Mouse (Mus musculus): Measurements from ENCODE around the gene Pilrb2.
A peak's percentile ranks its signal among the peaks of the same experiment; 100 is the strongest.
"Not testable (repeated sequence)": the region's sequence is repeated elsewhere in the genome, so short reads cannot be mapped to it uniquely, and the experiment has no call there.

Pilrb2 gene

GRCm38 (mm10) chr5:137871644-137872380, at the start of gene Pilrb2:
Gene Pilrb2, minus strand, starts transcription at chr5:137871815.
- not testable (repeated sequence) for DNase-seq (ENCODE audit: low read depth)

GRCm38 (mm10) chr5:137915550-137915949, 43.9 kb upstream of the Pilrb2 start:
- DNase-seq (ENCODE audit: low read depth), result no peak

- DNase-seq (ENCODE audit: low read depth), result no peak
Measured at GRCm38 (mm10) chr5:137914508-137914907, 42.9 kb upstream of the Pilrb2 start.

- no peak for DNase-seq (ENCODE audit: low read depth)
Measured at GRCm38 (mm10) chr5:137909564-137910262, 38.1 kb upstream of the Pilrb2 start.

- no peak for DNase-seq (ENCODE audit: low read depth)
Measured at GRCm38 (mm10) chr5:137897812-137898211, 26.2 kb upstream of the Pilrb2 start.

GRCm38 (mm10) chr5:137892954-137893353, 21.3 kb upstream of the Pilrb2 start:
- no peak for DNase-seq (ENCODE audit: low read depth)

- no peak for DNase-seq (ENCODE audit: low read depth)
Measured at GRCm38 (mm10) chr5:137887666-137888065, 16.1 kb upstream of the Pilrb2 start.

GRCm38 (mm10) chr5:137885894-137886293, 14.3 kb upstream of the Pilrb2 start:
- DNase-seq (ENCODE audit: low read depth), result peak; percentile 21

GRCm38 (mm10) chr5:137883345-137883744, 11.7 kb upstream of the Pilrb2 start:
- DNase-seq (ENCODE audit: low read depth), result no peak

GRCm38 (mm10) chr5:137882922-137883321, 11.3 kb upstream of the Pilrb2 start:
- DNase-seq (ENCODE audit: low read depth), result no peak

- no peak for DNase-seq (ENCODE audit: low read depth)
Measured at GRCm38 (mm10) chr5:137877860-137878259, 6.2 kb upstream of the Pilrb2 start.

GRCm38 (mm10) chr5:137875054-137875453, 3.4 kb upstream of the Pilrb2 start:
- DNase-seq (ENCODE audit: low read depth), result no peak

- not testable (repeated sequence) for DNase-seq (ENCODE audit: low read depth)
Measured at GRCm38 (mm10) chr5:137872381-137872702, 727 bp upstream of the Pilrb2 start.

- not testable (repeated sequence) for DNase-seq (ENCODE audit: low read depth)
Measured at GRCm38 (mm10) chr5:137868600-137868999, 3.0 kb downstream of the Pilrb2 start.

- DNase-seq (ENCODE audit: low read depth), result not testable (repeated sequence)
Measured at GRCm38 (mm10) chr5:137864008-137864407, 7.6 kb downstream of the Pilrb2 start.

- DNase-seq (ENCODE audit: low read depth), result not testable (repeated sequence)
Measured at GRCm38 (mm10) chr5:137857960-137858710, 13.5 kb downstream of the Pilrb2 start, which contains the start of gene Pilrb1. Gene Pilrb1, minus strand, starts transcription at chr5:137858106.

GRCm38 (mm10) chr5:137856870-137857269, 14.7 kb downstream of the Pilrb2 start:
- DNase-seq (ENCODE audit: low read depth), result not testable (repeated sequence)

- DNase-seq (ENCODE audit: low read depth), result not testable (repeated sequence)
Measured at GRCm38 (mm10) chr5:137854907-137855306, 16.7 kb downstream of the Pilrb2 start.

- DNase-seq (ENCODE audit: low read depth), result not testable (repeated sequence)
Measured at GRCm38 (mm10) chr5:137850313-137850712, 21.3 kb downstream of the Pilrb2 start.

- DNase-seq (ENCODE audit: low read depth), result not testable (repeated sequence)
Measured at GRCm38 (mm10) chr5:137837110-137837509, 34.5 kb downstream of the Pilrb2 start.

GRCm38 (mm10) chr5:137836611-137837010, 35.0 kb downstream of the Pilrb2 start:
- no peak for DNase-seq (ENCODE audit: low read depth)

GRCm38 (mm10) chr5:137835966-137836520, 35.6 kb downstream of the Pilrb2 start, which contains the start of gene Pilra:
Gene Pilra, minus strand, starts transcription at chr5:137836281.
- DNase-seq (ENCODE audit: low read depth), result not testable (repeated sequence)
